Comparison of ENCODE assay signal across 9 mouse cellular contexts in genomic region chr10:9272243-9272642, GRCm38 (mm10).
DNase-seq lines count a peak whose midpoint lies in the region; ATAC-seq lines count a peak whose summit lies in the region.
"Had no signal": no experiment of that assay in that cellular context is flagged by ENCODE, and none has a peak within 500 bp of the region (broad histone marks: within the 10 kb centered on the region; RNA-seq: fewer than 3 reads in every experiment).

No protein-coding gene starts in this region.

- no peaks in the 10 kb centered on the region for H3K27me3 ChIP-seq in forebrain, embryonic 12.5 days
- no peaks in the 10 kb centered on the region for H3K27me3 ChIP-seq in hindbrain, embryonic 14.5 days (ENCODE audit: control insufficient read depth, insufficient read depth, low read length)
- H3K27me3 ChIP-seq in neural tube, embryonic 11.5 days (ENCODE audit: control insufficient read depth, insufficient read depth, low read length): no peaks in the 10 kb centered on the region

- H3K27ac ChIP-seq in forebrain, embryonic 12.5 days: peak overlapping the region; percentile 70
- peak overlapping the region; percentile 79 for H3K27ac ChIP-seq in hindbrain, embryonic 14.5 days
- no peak overlapping the region for H3K27ac ChIP-seq in neural tube, embryonic 11.5 days (ENCODE audit: low read depth, low read length)

- H3K4me1 ChIP-seq in forebrain, embryonic 12.5 days: peaks cover 21% of the 10 kb centered on the region
- H3K4me1 ChIP-seq in hindbrain, embryonic 14.5 days (replicated peaks; ENCODE audit: control insufficient read depth, insufficient read depth, low read length): peaks cover 18% of the 10 kb centered on the region
- H3K4me1 ChIP-seq in neural tube, embryonic 11.5 days (ENCODE audit: control insufficient read depth, insufficient read depth, low read length): no peaks in the 10 kb centered on the region

- H3K4me3 ChIP-seq in forebrain, embryonic 12.5 days (replicated peaks): no peak overlapping the region
- H3K4me3 ChIP-seq in hindbrain, embryonic 14.5 days (replicated peaks; ENCODE audit: low read length): no peak overlapping the region
- no peak overlapping the region for H3K4me3 ChIP-seq in neural tube, embryonic 11.5 days (ENCODE audit: low read depth, low read length)

- DNase-seq in left cerebral cortex, postnatal 4 days: peak; percentile 21
- no peak for DNase-seq in left cerebral cortex, adult 18-20 months (ENCODE audit: low spot score in 2 of 2)
- peak; percentile 67 for DNase-seq in hindbrain, embryonic 14.5 days (ENCODE audit: low spot score)
- peak; percentile 25 for DNase-seq in neural tube, embryonic 11.5 days (ENCODE audit: low spot score)
- no peak for DNase-seq in kidney, adult 9 months
- no peak for DNase-seq in gastrocnemius, postnatal 25 days
- no peak for DNase-seq in frontal cortex, adult 2 months (ENCODE audit: extremely low spot score in 1 of 2, low spot score in 1 of 2)

- no peaks in the 10 kb centered on the region for H3K9me3 ChIP-seq in forebrain, embryonic 12.5 days
- no peaks in the 10 kb centered on the region for H3K9me3 ChIP-seq in hindbrain, embryonic 14.5 days (ENCODE audit: control insufficient read depth, low read length)
- H3K9me3 ChIP-seq in neural tube, embryonic 11.5 days (ENCODE audit: control insufficient read depth, low read length): no peaks in the 10 kb centered on the region

- H3K4me2 ChIP-seq in forebrain, embryonic 12.5 days: no peak overlapping the region
- H3K4me2 ChIP-seq in hindbrain, embryonic 14.5 days (replicated peaks): peak overlapping the region; percentile 15
- no peak overlapping the region for H3K4me2 ChIP-seq in neural tube, embryonic 11.5 days (ENCODE audit: low read depth)

- H3K9ac ChIP-seq in forebrain, embryonic 12.5 days: no peak overlapping the region
- H3K9ac ChIP-seq in hindbrain, embryonic 14.5 days: no peak overlapping the region
- H3K9ac ChIP-seq in neural tube, embryonic 11.5 days (ENCODE audit: low read length): no peak overlapping the region

- no peaks in the 10 kb centered on the region for H3K36me3 ChIP-seq in forebrain, embryonic 12.5 days (replicated peaks)
- H3K36me3 ChIP-seq in hindbrain, embryonic 14.5 days (replicated peaks; ENCODE audit: control insufficient read depth, insufficient read depth): no peaks in the 10 kb centered on the region
- no peaks in the 10 kb centered on the region for H3K36me3 ChIP-seq in neural tube, embryonic 11.5 days (ENCODE audit: control insufficient read depth, insufficient read depth, low read length)

- peak; percentile 92 for ATAC-seq in forebrain, embryonic 12.5 days (ENCODE audit: low FRiP score)
- peak; percentile 85 for ATAC-seq in hindbrain, embryonic 14.5 days (ENCODE audit: low FRiP score)
- ATAC-seq in neural tube, embryonic 11.5 days (ENCODE audit: insufficient read depth, low FRiP score, low TSS enrichment): peak; percentile 74
- ATAC-seq: intestine, postnatal 0 days had no signal

- intact Hi-C loops in left cerebral cortex, postnatal 4 days (cut with DNase I): no loop called here

- WGBS in forebrain, embryonic 12.5 days: 26% methylated on average over 5 of the region's 5 CpGs
- 10% methylated on average over 5 of the region's 5 CpGs for WGBS in hindbrain, embryonic 14.5 days
- 36% methylated on average over 5 of the region's 5 CpGs for WGBS in neural tube, embryonic 11.5 days

Comparison
In these comparisons a context has a peak if more than half of its experiments do, and no peak if none do; other contexts are left out.
1. DNase-seq: peak in left cerebral cortex, postnatal 4 days (single experiment), hindbrain, embryonic 14.5 days (single experiment) and neural tube, embryonic 11.5 days (single experiment); none in left cerebral cortex, adult 18-20 months (0 of 2), kidney, adult 9 months (single experiment), gastrocnemius, postnatal 25 days (single experiment) and frontal cortex, adult 2 months (0 of 2).
2. Peak in every context shown above with its lines, with median percentiles within 50 percentile points of each other: ATAC-seq.